Mouse (Mus musculus): ENCODE results near the gene Plxnb3. TPM values are rescaled to one million over a fixed set of nuclear protein-coding genes. Genes with fewer than 3 reads are reported as not detected.

Plxnb3 gene
- polyA plus RNA-seq, 2 experiments, result 0.62 to 1.9 TPM

GRCm38 (mm10) chrX:73765311-73765710 lies 8.4 kb downstream of the Plxnb3 start:
- Histone ChIP-seq H3K36me3 (ENCODE audit: control insufficient read depth, insufficient read depth, low read length) (no peaks in the 10 kb centered on the region), H3K27ac (replicated peaks; ENCODE audit: low read depth, low read length) (no peak overlapping the region), H3K9me3 (ENCODE audit: control insufficient read depth, low read length) (no peaks in the 10 kb centered on the region), H3K4me2 (replicated peaks; ENCODE audit: low read depth, low read length, severe bottlenecking) (no peak overlapping the region), H3K27me3 (ENCODE audit: control insufficient read depth, insufficient read depth, low read length) (no peaks in the 10 kb centered on the region), H3K4me1 (ENCODE audit: control insufficient read depth, insufficient read depth, low read length) (no peaks in the 10 kb centered on the region), H3K4me3 (replicated peaks; ENCODE audit: low read length) (no peak overlapping the region), H3K9ac (ENCODE audit: low read depth, low read length, severe bottlenecking) (no peak overlapping the region)
- TF ChIP-seq POLR2A (IDR thresholded peaks at IDR 0.05; ENCODE audit: borderline replicate concordance, extremely low read depth, insufficient read depth, insufficient read length), result no peak
- DNase-seq (ENCODE audit: low spot score) (no peak), ATAC-seq (ENCODE audit: low FRiP score, low read depth) (no peak)
- WGBS, result 43% methylated on average over 1 of the region's 1 CpGs

GRCm38 (mm10) chrX:73767267-73767666 lies 10.4 kb downstream of the Plxnb3 start:
- Histone ChIP-seq H3K9ac (ENCODE audit: low read depth, low read length, severe bottlenecking) (no peak overlapping the region), H3K36me3 (ENCODE audit: control insufficient read depth, insufficient read depth, low read length) (no peaks in the 10 kb centered on the region), H3K4me1 (ENCODE audit: control insufficient read depth, insufficient read depth, low read length) (no peaks in the 10 kb centered on the region), H3K27ac (replicated peaks; ENCODE audit: low read depth, low read length) (no peak overlapping the region), H3K4me3 (replicated peaks; ENCODE audit: low read length) (no peak overlapping the region), H3K4me2 (replicated peaks; ENCODE audit: low read depth, low read length, severe bottlenecking) (no peak overlapping the region), H3K27me3 (ENCODE audit: control insufficient read depth, insufficient read depth, low read length) (no peaks in the 10 kb centered on the region), H3K9me3 (ENCODE audit: control insufficient read depth, low read length) (no peaks in the 10 kb centered on the region)
- 56% methylated on average over 9 of the region's 9 CpGs for WGBS
- no peak for TF ChIP-seq POLR2A (IDR thresholded peaks at IDR 0.05; ENCODE audit: borderline replicate concordance, extremely low read depth, insufficient read depth, insufficient read length)
- ATAC-seq (ENCODE audit: low FRiP score, low read depth) (no peak), DNase-seq (ENCODE audit: low spot score) (no peak)

- 37% methylated on average over 9 of the region's 9 CpGs for WGBS
- 0 out of 2 replicates have a peak within 1 kb of the TSS, but pooled peaks have one; percentile 21 for H3K9ac ChIP-seq (ENCODE audit: low read depth, low read length, severe bottlenecking)
Measured at GRCm38 (mm10) chrX:73774168-73774760, 17.4 kb downstream of the Plxnb3 start, which contains the start of gene Srpk3. Srpk3 (plus strand) TSS chrX:73774405.

GRCm38 (mm10) chrX:73774802-73775483 lies 18.1 kb downstream of the Plxnb3 start:
- Histone ChIP-seq H3K9ac (ENCODE audit: low read depth, low read length, severe bottlenecking) (0 out of 2 replicates have a peak overlapping the region, but pooled peaks have one; percentile 21), H3K27me3 (ENCODE audit: control insufficient read depth, insufficient read depth, low read length) (no peaks in the 10 kb centered on the region), H3K27ac (replicated peaks; ENCODE audit: low read depth, low read length) (no peak overlapping the region), H3K4me2 (replicated peaks; ENCODE audit: low read depth, low read length, severe bottlenecking) (no peak overlapping the region), H3K9me3 (ENCODE audit: control insufficient read depth, low read length) (no peaks in the 10 kb centered on the region), H3K4me3 (replicated peaks; ENCODE audit: low read length) (no peak overlapping the region), H3K36me3 (ENCODE audit: control insufficient read depth, insufficient read depth, low read length) (peaks cover 15% of the 10 kb centered on the region), H3K4me1 (ENCODE audit: control insufficient read depth, insufficient read depth, low read length) (no peaks in the 10 kb centered on the region)
- TF ChIP-seq POLR2A (IDR thresholded peaks at IDR 0.05; ENCODE audit: borderline replicate concordance, extremely low read depth, insufficient read depth, insufficient read length), result no peak
- ATAC-seq (ENCODE audit: low FRiP score, low read depth) (peak; percentile 48), DNase-seq (ENCODE audit: low spot score) (no peak)
- 64% methylated on average over 10 of the region's 10 CpGs for WGBS

More at GRCm38 (mm10) chrX:73774168-73774760, 17.4 kb downstream of the Plxnb3 start, which contains the start of gene Srpk3:
- no peak for DNase-seq (ENCODE audit: low spot score)
- H3K27me3 ChIP-seq (ENCODE audit: control insufficient read depth, insufficient read depth, low read length), result no peaks in the 10 kb centered on the region
- no peak within 1 kb of the TSS for H3K4me2 ChIP-seq (replicated peaks; ENCODE audit: low read depth, low read length, severe bottlenecking)
- H3K4me3 ChIP-seq (replicated peaks; ENCODE audit: low read length), result no peak within 1 kb of the TSS
- ATAC-seq (ENCODE audit: low FRiP score, low read depth), result peak; percentile 53
- no peak for TF ChIP-seq POLR2A (IDR thresholded peaks at IDR 0.05; ENCODE audit: borderline replicate concordance, extremely low read depth, insufficient read depth, insufficient read length)
- no peak within 1 kb of the TSS; the same call in 1 of the 2 replicates for H3K27ac ChIP-seq (replicated peaks; ENCODE audit: low read depth, low read length)
- H3K4me1 ChIP-seq (ENCODE audit: control insufficient read depth, insufficient read depth, low read length), result no peaks in the 10 kb centered on the region
- peaks cover 10% of the 10 kb centered on the region for H3K36me3 ChIP-seq (ENCODE audit: control insufficient read depth, insufficient read depth, low read length)
- no peaks in the 10 kb centered on the region for H3K9me3 ChIP-seq (ENCODE audit: control insufficient read depth, low read length)

- Histone ChIP-seq H3K9me3 (ENCODE audit: control insufficient read depth, low read length) (no peaks in the 10 kb centered on the region), H3K36me3 (ENCODE audit: control insufficient read depth, insufficient read depth, low read length) (peaks cover 33% of the 10 kb centered on the region), H3K9ac (ENCODE audit: low read depth, low read length, severe bottlenecking) (no peak overlapping the region), H3K27ac (replicated peaks; ENCODE audit: low read depth, low read length) (no peak overlapping the region), H3K27me3 (ENCODE audit: control insufficient read depth, insufficient read depth, low read length) (no peaks in the 10 kb centered on the region), H3K4me3 (replicated peaks; ENCODE audit: low read length) (no peak overlapping the region), H3K4me2 (replicated peaks; ENCODE audit: low read depth, low read length, severe bottlenecking) (no peak overlapping the region), H3K4me1 (ENCODE audit: control insufficient read depth, insufficient read depth, low read length) (no peaks in the 10 kb centered on the region)
- TF ChIP-seq POLR2A (IDR thresholded peaks at IDR 0.05; ENCODE audit: borderline replicate concordance, extremely low read depth, insufficient read depth, insufficient read length), result no peak
- WGBS, result 79% methylated on average over 3 of the region's 3 CpGs
- DNase-seq (ENCODE audit: low spot score), result no peak
- ATAC-seq (ENCODE audit: low FRiP score, low read depth), result no peak
Measured at GRCm38 (mm10) chrX:73782227-73782626, 25.3 kb downstream of the Plxnb3 start.
